Mouse (Mus musculus) stomach, postnatal 0 days (tissue): ENCODE data around the gene Ptpa. TPM values are rescaled to one million over a fixed set of nuclear protein-coding genes. Genes with fewer than 3 reads are reported as not detected.

Experiments
- ATAC-seq: fragments of 200-750 bp; cut with Nextera tagmentation; 2 replicates; pipeline ENCODE4 v1.8.0; 2017; ENCODE audit not compliant: low FRiP score, low TSS enrichment
- DNase-seq: peaks from one replicate; pipeline ENCODE4 v3.0.0-alpha.2; 2016; ENCODE audit warnings: low spot score
- H3K27ac ChIP-seq: fragments of 300-500 bp; sonication (generic); replicated peaks from 2 replicates; pipeline ENCODE4 v1.5.1; 2014; ENCODE audit warnings: mild to moderate bottlenecking, control low read depth
- H3K27me3 ChIP-seq: fragments of 300-500 bp; sonication (generic); 2 replicates; pipeline ENCODE4 v1.6.1; 2014; ENCODE audit warnings: low read length; ENCODE audit not compliant: control insufficient read depth, insufficient read depth
- H3K36me3 ChIP-seq: fragments of 300-500 bp; sonication (generic); 2 replicates; pipeline ENCODE4 v1.6.1; 2014; ENCODE audit warnings: low read length, mixed read lengths; ENCODE audit not compliant: control insufficient read depth, insufficient read depth
- H3K4me1 ChIP-seq: fragments of 300-500 bp; sonication (generic); replicated peaks from 2 replicates; pipeline ENCODE4 v1.6.1; 2014; ENCODE audit warnings: antibody characterized with exemption; ENCODE audit not compliant: control insufficient read depth, insufficient read depth
- H3K4me2 ChIP-seq: fragments of 300-500 bp; sonication (generic); replicated peaks from 2 replicates; pipeline ENCODE4 v1.6.1; 2014; ENCODE audit warnings: low read depth, mild to moderate bottlenecking, control low read depth, moderate library complexity
- H3K4me3 ChIP-seq: fragments of 300-500 bp; sonication (generic); 2 replicates; pipeline ENCODE4 v1.5.1; 2014; ENCODE audit warnings: low read depth, low read length, control low read depth
- H3K9ac ChIP-seq: fragments of 300-500 bp; sonication (generic); 2 replicates; pipeline ENCODE4 v1.6.1; 2014; ENCODE audit warnings: mild to moderate bottlenecking, low read length, control low read depth, mixed read lengths
- H3K9me3 ChIP-seq: fragments of 300-500 bp; sonication (generic); 2 replicates; pipeline ENCODE4 v1.6.1; 2016; ENCODE audit warnings: low read length; ENCODE audit not compliant: control insufficient read depth
- CTCF ChIP-seq: IDR thresholded peaks from 2 replicates; pipeline ENCODE4 v1.5.1; 2016; ENCODE audit warnings: antibody characterized with exemption, low read depth, mild to moderate bottlenecking, moderate library complexity
- EP300 ChIP-seq: optimal IDR thresholded peaks from 2 replicates; pipeline ENCODE3; 2016; ENCODE audit warnings: antibody characterized with exemption
- WGBS: fragments of 180-500 bp; shearing (Covaris S2); extraction: QIAGEN DNeasy Blood & Tissue Kit; methylation state at CpG from one replicate; pipeline ENCODE4 v1.1.7; 2014; 5-methylcytosine and 5-hydroxymethylcytosine counted together
- polyA plus RNA-seq: library from polyadenylated mRNA; unstranded; fragments of >200 nt; fragmentation: Nextera tagmentation; extraction: Ambion mirVana; gene quantifications from 2 replicates; pipeline ENCODE4 v1.2.1, GENCODE M21; 2015

Ptpa gene
- polyA plus RNA-seq, 1 experiment from 2014 or later = 76.6 TPM

- Histone ChIP-seq H3K4me2 (no peak overlapping the region; the same call in 1 of the 2 replicates), H3K9ac (no peak overlapping the region), H3K36me3 (no peaks in the 10 kb centered on the region), H3K4me3 (no peak overlapping the region), H3K27ac (no peak overlapping the region), H3K4me1 (peaks cover 4% of the 10 kb centered on the region; the same call in 1 of the 2 replicates), H3K27me3 (no peaks in the 10 kb centered on the region), H3K9me3 (no peaks in the 10 kb centered on the region)
- no peak for DNase-seq
- 94% methylated on average over 7 of the region's 7 CpGs for WGBS
- TF ChIP-seq CTCF (no peak), EP300 (no peak)
- no peak for ATAC-seq
These were observed 59.6 kb downstream of the Ptpa start for GRCm38 (mm10) chr2:30475457-30475856.

GRCm38 (mm10) chr2:30476241-30476640 lies 60.4 kb downstream of the Ptpa start:
- ATAC-seq (no peak), DNase-seq (no peak)
- Histone ChIP-seq H3K4me2 (no peak overlapping the region), H3K27me3 (no peaks in the 10 kb centered on the region), H3K4me1 (peaks cover 4% of the 10 kb centered on the region; the same call in 1 of the 2 replicates), H3K36me3 (no peaks in the 10 kb centered on the region), H3K4me3 (no peak overlapping the region), H3K27ac (no peak overlapping the region), H3K9ac (no peak overlapping the region), H3K9me3 (no peaks in the 10 kb centered on the region)
- 67% methylated on average over 2 of the region's 2 CpGs for WGBS
- TF ChIP-seq CTCF (no peak), EP300 (no peak)

- Histone ChIP-seq H3K27ac (no peak overlapping the region), H3K4me2 (no peak overlapping the region), H3K36me3 (no peaks in the 10 kb centered on the region), H3K9ac (no peak overlapping the region), H3K4me1 (peaks cover 4% of the 10 kb centered on the region; the same call in 1 of the 2 replicates), H3K27me3 (no peaks in the 10 kb centered on the region), H3K9me3 (no peaks in the 10 kb centered on the region), H3K4me3 (no peak overlapping the region)
- WGBS = 89% methylated on average over 1 of the region's 1 CpGs
- TF ChIP-seq CTCF (no peak), EP300 (no peak)
- ATAC-seq = no peak
- DNase-seq = no peak
These were observed 62.7 kb downstream of the Ptpa start for GRCm38 (mm10) chr2:30478526-30478925.

GRCm38 (mm10) chr2:30487597-30487996 lies 71.8 kb downstream of the Ptpa start:
- Histone ChIP-seq H3K9ac (no peak overlapping the region; the same call in 1 of the 2 replicates), H3K27me3 (no peaks in the 10 kb centered on the region), H3K36me3 (no peaks in the 10 kb centered on the region), H3K4me2 (no peak overlapping the region), H3K27ac (no peak overlapping the region), H3K4me1 (no peaks in the 10 kb centered on the region), H3K9me3 (no peaks in the 10 kb centered on the region), H3K4me3 (no peak overlapping the region)
- ATAC-seq (peak; percentile 19; the same call in 1 of the 2 replicates), DNase-seq (no peak)
- 38% methylated on average over 7 of the region's 7 CpGs for WGBS
- TF ChIP-seq EP300 = no peak
- no peak for TF ChIP-seq CTCF

- no peak for TF ChIP-seq EP300
- no peak for TF ChIP-seq CTCF
- 84% methylated on average over 2 of the region's 2 CpGs for WGBS
- Histone ChIP-seq H3K4me3 (no peak overlapping the region), H3K27me3 (no peaks in the 10 kb centered on the region), H3K4me2 (no peak overlapping the region), H3K9ac (no peak overlapping the region), H3K36me3 (no peaks in the 10 kb centered on the region), H3K27ac (no peak overlapping the region), H3K9me3 (no peaks in the 10 kb centered on the region), H3K4me1 (no peaks in the 10 kb centered on the region)
- no peak for ATAC-seq
- no peak for DNase-seq
These were observed 74.5 kb downstream of the Ptpa start for GRCm38 (mm10) chr2:30490384-30490783.

GRCm38 (mm10) chr2:30495000-30495908 lies 79.4 kb downstream of the Ptpa start:
- DNase-seq (no peak), ATAC-seq (peak; percentile 24; the same call in 1 of the 2 replicates)
- TF ChIP-seq EP300 = no peak
- TF ChIP-seq CTCF = no peak
- 80% methylated on average over 8 of the region's 8 CpGs for WGBS
- no peaks in the 10 kb centered on the region for H3K36me3 ChIP-seq
- no peaks in the 10 kb centered on the region for H3K27me3 ChIP-seq
- no peak overlapping the region for H3K27ac ChIP-seq
- peak overlapping the region; percentile 60 for H3K4me2 ChIP-seq
- no peak overlapping the region for H3K9ac ChIP-seq
- peak overlapping the region; percentile 29; the same call in 1 of the 2 replicates for H3K4me3 ChIP-seq
- no peaks in the 10 kb centered on the region for H3K9me3 ChIP-seq
- peaks cover 4% of the 10 kb centered on the region; the same call in 1 of the 2 replicates for H3K4me1 ChIP-seq
